Mouse (Mus musculus): ENCODE data around the gene Cbx6.

Cbx6 gene

GRCm38 (mm10) chr15:79834130-79834880 is at the start of gene Cbx6, which contains the start of gene Npcd:
Gene Cbx6 (minus strand): TSS chr15:79834688.
Gene Npcd (minus strand): TSS chr15:79834237.
- DNase-seq: peak; percentile 100

- peak; percentile 92 for DNase-seq
Measured at GRCm38 (mm10) chr15:79883352-79883822, 48.9 kb upstream of the Cbx6 start.

- DNase-seq: peak; percentile 66
Measured at GRCm38 (mm10) chr15:79882623-79883267, 48.3 kb upstream of the Cbx6 start.

- DNase-seq: no peak
Measured at GRCm38 (mm10) chr15:79880477-79880876, 46.0 kb upstream of the Cbx6 start.

- DNase-seq: peak; percentile 68
Measured at GRCm38 (mm10) chr15:79879319-79879718, 44.8 kb upstream of the Cbx6 start.

GRCm38 (mm10) chr15:79878725-79879136 is 44.2 kb upstream of the Cbx6 start:
- DNase-seq: no peak

GRCm38 (mm10) chr15:79875261-79875995 is 40.9 kb upstream of the Cbx6 start:
- no peak for DNase-seq

GRCm38 (mm10) chr15:79873995-79874394 is 39.5 kb upstream of the Cbx6 start:
- no peak for DNase-seq

- DNase-seq: no peak
Measured at GRCm38 (mm10) chr15:79873545-79873944, 39.1 kb upstream of the Cbx6 start.

GRCm38 (mm10) chr15:79867260-79868002 is 32.9 kb upstream of the Cbx6 start:
- no peak for DNase-seq

GRCm38 (mm10) chr15:79859821-79860220 is 25.3 kb upstream of the Cbx6 start:
- DNase-seq: no peak

GRCm38 (mm10) chr15:79858979-79859378 is 24.5 kb upstream of the Cbx6 start:
- DNase-seq: no peak

- DNase-seq: no peak
Measured at GRCm38 (mm10) chr15:79850143-79850542, 15.7 kb upstream of the Cbx6 start.

- DNase-seq: no peak
Measured at GRCm38 (mm10) chr15:79847100-79847499, 12.6 kb upstream of the Cbx6 start.

GRCm38 (mm10) chr15:79845986-79846385 is 11.5 kb upstream of the Cbx6 start:
- DNase-seq: no peak

- no peak for DNase-seq
Measured at GRCm38 (mm10) chr15:79842985-79843384, 8.5 kb upstream of the Cbx6 start.

GRCm38 (mm10) chr15:79840281-79840680 is 5.8 kb upstream of the Cbx6 start:
- no peak for DNase-seq

GRCm38 (mm10) chr15:79834881-79835260 is 383 bp upstream of the Cbx6 start:
- DNase-seq: no peak

GRCm38 (mm10) chr15:79833251-79834050 is 1.0 kb downstream of the Cbx6 start:
- DNase-seq: peak; percentile 50

GRCm38 (mm10) chr15:79832064-79832900 is 2.2 kb downstream of the Cbx6 start:
- peak; percentile 82 for DNase-seq

- DNase-seq: peak; percentile 75
Measured at GRCm38 (mm10) chr15:79830388-79830787, 4.1 kb downstream of the Cbx6 start.

Data from right cerebral cortex, postnatal 14 days (tissue).